Mouse (Mus musculus) limb, embryonic 10.5 days (tissue): ENCODE measurements around the gene Zfp513. TPM values are rescaled to one million over a fixed set of nuclear protein-coding genes. Genes with fewer than 3 reads are reported as not detected.

Experiments
- DNase-seq: peaks from one replicate; pipeline ENCODE4 v3.0.0-alpha.2; 2017; ENCODE audit warnings: low spot score
- H3K27ac ChIP-seq: fragments of 300-500 bp; sonication (generic); 2 replicates; pipeline ENCODE4 v1.5.1; 2016; ENCODE audit warnings: mild to moderate bottlenecking
- H3K27me3 ChIP-seq: fragments of 300-500 bp; sonication (generic); 2 replicates; pipeline ENCODE4 v1.6.1; 2016; ENCODE audit warnings: low read depth, mild to moderate bottlenecking; ENCODE audit not compliant: poor library complexity, severe bottlenecking
- H3K36me3 ChIP-seq: fragments of 300-500 bp; sonication (generic); 2 replicates; pipeline ENCODE4 v1.6.1; 2016; ENCODE audit warnings: mild to moderate bottlenecking, moderate library complexity
- H3K4me1 ChIP-seq: fragments of 300-500 bp; sonication (generic); 2 replicates; pipeline ENCODE4 v1.6.1; 2016
- H3K4me3 ChIP-seq: fragments of 300-500 bp; sonication (generic); 2 replicates; pipeline ENCODE4 v1.5.1; 2016; ENCODE audit warnings: mild to moderate bottlenecking, moderate library complexity
- H3K9me3 ChIP-seq: fragments of 300-500 bp; sonication (generic); replicated peaks from 2 replicates; pipeline ENCODE4 v1.6.1; 2016; ENCODE audit warnings: mild to moderate bottlenecking
- WGBS: fragments of 180-500 bp; shearing (Covaris S2); methylation state at CpG from one replicate; pipeline ENCODE4 v1.1.7; 2016; 5-methylcytosine and 5-hydroxymethylcytosine counted together
- polyA plus RNA-seq: library from polyadenylated mRNA; unstranded; fragments of >200 nt; fragmentation: Nextera tagmentation; extraction: Ambion mirVana; gene quantifications from 2 replicates; pipeline ENCODE4 v1.2.1, GENCODE M21; 2016

Gene Zfp513
- polyA plus RNA-seq, 1 experiment from 2014 or later: 11.8 TPM

DNA sequence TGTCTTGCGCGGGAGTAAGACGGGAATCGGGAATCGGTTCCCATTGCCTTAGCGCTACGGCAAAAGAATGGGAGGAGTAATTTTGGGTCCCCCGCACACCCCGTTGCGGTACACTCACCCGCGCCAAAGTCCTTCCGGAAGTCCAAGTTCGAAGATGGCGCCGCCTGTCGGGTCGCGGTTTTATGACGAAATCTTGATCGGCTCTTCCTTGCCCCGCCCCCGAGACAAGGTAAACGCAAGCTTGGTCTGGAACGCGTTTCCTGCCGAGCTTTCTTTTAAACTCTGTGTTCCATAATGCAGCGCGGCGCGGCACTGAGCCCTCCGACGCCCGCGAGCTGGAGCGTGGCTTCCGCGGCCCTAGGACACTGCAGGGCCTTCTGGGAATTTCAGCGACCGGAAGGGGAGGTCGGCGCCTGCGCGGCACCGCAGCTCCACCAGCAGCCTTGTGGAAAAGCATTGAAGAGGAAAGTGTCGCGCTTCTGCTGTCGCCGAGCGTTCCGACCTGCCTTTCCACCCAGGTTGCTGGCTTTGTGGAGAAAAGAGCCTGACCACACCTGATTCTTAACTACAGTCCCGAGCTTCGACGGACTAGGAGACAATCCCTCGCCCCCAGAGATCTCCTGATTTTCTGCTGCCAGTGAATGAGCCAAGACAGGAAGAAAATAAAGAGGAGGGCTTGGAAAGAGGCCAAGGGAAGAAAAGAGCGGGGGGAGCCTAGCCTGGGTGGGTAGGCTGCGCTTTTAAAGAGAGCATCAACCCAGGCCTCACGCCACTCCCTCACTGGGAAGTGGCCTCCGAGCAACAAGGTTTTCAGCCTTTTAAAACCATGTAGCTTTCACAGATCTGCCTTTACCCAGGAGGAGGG is 22.1 kb downstream of the Zfp513 start, which contains the start of the genes Gm29609 and Gtf3c2:
TSS of gene Gm29609 (minus strand) at position 146 of the 865 bp plus-strand sequence.
TSS of gene Gtf3c2 (minus strand) at position 379 of the 865 bp plus-strand sequence.
- Histone ChIP-seq H3K27ac (peak within 1 kb of the TSS; percentile 92), H3K36me3 (peaks cover 27% of the 10 kb centered on the region), H3K4me3 (peak within 1 kb of the TSS; percentile 92), H3K4me1 (peaks cover 9% of the 10 kb centered on the region), H3K27me3 (no peaks in the 10 kb centered on the region), H3K9me3 (no peaks in the 10 kb centered on the region)
- peak; percentile 93 for DNase-seq
- under 1% methylated on average over 59 of the region's 59 CpGs for WGBS

DNA sequence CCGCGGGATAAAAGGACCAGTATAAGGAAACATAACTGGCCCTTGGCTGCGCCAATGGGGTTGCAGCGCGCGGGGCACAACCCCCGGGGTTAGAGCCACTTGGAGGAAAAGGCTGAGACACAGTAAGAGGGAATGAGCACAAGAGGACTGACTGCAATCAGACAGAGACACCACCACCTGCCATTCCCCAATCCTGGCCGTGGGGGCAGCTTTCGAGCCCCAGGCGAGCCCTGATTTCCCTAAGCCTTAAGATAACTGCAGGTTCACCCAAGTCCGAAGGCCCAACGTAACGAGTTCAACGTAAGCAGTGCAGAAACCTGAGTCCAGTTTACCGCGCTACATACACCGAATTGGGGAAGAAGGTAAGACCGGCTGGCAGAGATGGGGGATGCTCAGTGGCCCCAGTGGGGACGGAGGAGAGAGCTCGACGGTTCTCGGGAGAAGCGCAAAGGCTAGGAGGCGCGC is 22.8 kb downstream of the Zfp513 start:
- under 1% methylated on average over 25 of the region's 25 CpGs for WGBS
- Histone ChIP-seq H3K4me3 (peak overlapping the region; percentile 92), H3K36me3 (peaks cover 33% of the 10 kb centered on the region), H3K27ac (peak overlapping the region; percentile 92), H3K4me1 (peaks cover 9% of the 10 kb centered on the region), H3K27me3 (no peaks in the 10 kb centered on the region), H3K9me3 (no peaks in the 10 kb centered on the region)
- DNase-seq: peak; percentile 59

DNA sequence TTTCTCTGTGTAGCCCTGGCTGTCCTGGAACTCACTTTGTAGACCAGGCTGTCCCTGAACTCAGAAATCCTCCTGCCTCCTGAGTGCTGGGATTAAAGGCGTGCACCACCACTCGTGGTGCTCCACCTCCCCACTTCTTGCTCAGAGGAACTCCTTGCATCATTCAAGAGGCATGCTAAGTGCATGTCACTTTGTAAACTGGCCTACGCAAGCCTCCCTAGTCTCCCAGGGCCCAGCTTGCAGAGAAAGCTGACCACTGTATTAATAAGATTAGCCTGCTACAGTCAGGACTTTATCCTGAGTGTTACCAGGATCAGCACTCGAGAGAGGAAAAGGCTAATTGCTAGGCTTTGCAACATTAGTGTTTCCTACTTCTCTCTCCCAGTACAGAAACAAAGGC is 33.5 kb downstream of the Zfp513 start:
- peaks cover 97% of the 10 kb centered on the region for H3K36me3 ChIP-seq

DNA sequence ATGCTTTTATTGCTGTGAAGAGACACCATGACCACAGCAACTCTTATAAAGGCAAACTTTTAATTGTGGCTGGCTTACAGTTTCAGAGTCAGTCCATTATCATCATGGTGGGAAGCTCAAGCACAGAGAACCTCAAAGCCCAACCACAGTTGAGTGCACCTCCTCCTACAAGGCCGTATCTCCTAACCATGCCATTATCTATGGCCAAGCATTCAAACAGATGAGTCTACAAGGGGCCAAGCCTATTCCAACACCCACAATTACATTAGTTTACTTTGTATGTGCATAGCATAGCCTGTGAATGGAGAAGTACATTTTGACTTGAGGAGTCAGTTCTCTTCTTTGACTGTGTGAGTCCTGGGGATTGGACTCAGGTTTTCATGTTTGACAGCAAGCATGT is 37.2 kb downstream of the Zfp513 start:
- Histone ChIP-seq H3K27ac (no peak overlapping the region), H3K36me3 (peaks cover 100% of the 10 kb centered on the region), H3K27me3 (no peaks in the 10 kb centered on the region), H3K4me1 (no peaks in the 10 kb centered on the region), H3K9me3 (no peaks in the 10 kb centered on the region), H3K4me3 (no peak overlapping the region)
- DNase-seq: no peak
- 90% methylated on average over 1 of the region's 1 CpGs for WGBS

More for the DNA sequence above, 33.5 kb downstream of the Zfp513 start:
- 93% methylated on average over 4 of the region's 4 CpGs for WGBS
- Histone ChIP-seq H3K4me3 (no peak overlapping the region), H3K9me3 (no peaks in the 10 kb centered on the region), H3K27me3 (no peaks in the 10 kb centered on the region), H3K4me1 (no peaks in the 10 kb centered on the region), H3K27ac (no peak overlapping the region)
- DNase-seq: no peak

DNA sequence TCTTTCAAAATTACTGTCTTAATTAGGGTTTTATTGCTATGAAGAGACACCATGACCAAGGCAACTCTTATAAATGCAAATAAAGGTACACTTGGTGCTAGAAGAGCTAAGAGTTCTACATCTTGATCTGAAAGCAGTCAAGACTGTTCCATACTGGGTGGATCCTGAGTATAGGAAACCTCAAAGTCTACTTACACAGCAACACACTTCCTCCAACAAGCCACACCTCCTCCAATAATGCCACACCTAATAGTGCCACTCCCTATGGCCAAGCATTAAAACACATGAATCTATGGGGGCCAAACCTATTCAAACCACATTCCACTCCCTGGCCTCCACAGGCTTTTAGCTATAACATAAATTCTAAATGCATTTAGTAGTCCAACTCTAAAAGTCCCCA is 39.6 kb downstream of the Zfp513 start:
- no peaks in the 10 kb centered on the region for H3K4me1 ChIP-seq
- H3K4me3 ChIP-seq: no peak overlapping the region
- peaks cover 100% of the 10 kb centered on the region for H3K36me3 ChIP-seq

DNA sequence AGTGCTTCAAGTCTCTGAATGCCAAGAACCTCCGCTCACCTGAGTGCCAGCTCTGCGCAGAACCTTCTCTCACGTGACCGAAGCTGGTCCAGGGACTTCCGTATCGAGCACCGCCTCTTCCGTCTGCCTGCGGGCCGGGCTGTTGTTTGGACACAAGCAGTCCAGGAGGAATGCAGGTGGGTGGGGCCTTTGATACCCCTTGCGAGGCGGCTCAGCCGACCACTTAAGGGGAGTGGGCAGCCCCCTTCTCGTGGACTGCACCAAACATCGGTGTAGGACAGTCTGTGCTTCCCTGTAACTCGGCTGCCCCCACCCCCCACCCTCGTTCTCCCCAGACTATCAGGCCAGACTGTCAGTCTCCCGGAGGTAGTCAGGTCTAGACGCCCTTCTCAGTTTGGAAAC is 48.0 kb downstream of the Zfp513 start, which contains the start of gene Mpv17:
TSS of gene Mpv17 (minus strand) at position 100 of the 402 bp plus-strand sequence.
- Histone ChIP-seq H3K36me3 (peaks cover 54% of the 10 kb centered on the region), H3K27ac (peak within 1 kb of the TSS; percentile 86), H3K27me3 (no peaks in the 10 kb centered on the region), H3K4me3 (peak within 1 kb of the TSS; percentile 68), H3K4me1 (peaks cover 13% of the 10 kb centered on the region), H3K9me3 (no peaks in the 10 kb centered on the region)
- peak; percentile 87 for DNase-seq
- WGBS: under 1% methylated on average over 19 of the region's 19 CpGs

More for the DNA sequence above, 39.6 kb downstream of the Zfp513 start:
- Histone ChIP-seq H3K27ac (no peak overlapping the region), H3K27me3 (no peaks in the 10 kb centered on the region), H3K9me3 (no peaks in the 10 kb centered on the region)
- DNase-seq: no peak

DNA sequence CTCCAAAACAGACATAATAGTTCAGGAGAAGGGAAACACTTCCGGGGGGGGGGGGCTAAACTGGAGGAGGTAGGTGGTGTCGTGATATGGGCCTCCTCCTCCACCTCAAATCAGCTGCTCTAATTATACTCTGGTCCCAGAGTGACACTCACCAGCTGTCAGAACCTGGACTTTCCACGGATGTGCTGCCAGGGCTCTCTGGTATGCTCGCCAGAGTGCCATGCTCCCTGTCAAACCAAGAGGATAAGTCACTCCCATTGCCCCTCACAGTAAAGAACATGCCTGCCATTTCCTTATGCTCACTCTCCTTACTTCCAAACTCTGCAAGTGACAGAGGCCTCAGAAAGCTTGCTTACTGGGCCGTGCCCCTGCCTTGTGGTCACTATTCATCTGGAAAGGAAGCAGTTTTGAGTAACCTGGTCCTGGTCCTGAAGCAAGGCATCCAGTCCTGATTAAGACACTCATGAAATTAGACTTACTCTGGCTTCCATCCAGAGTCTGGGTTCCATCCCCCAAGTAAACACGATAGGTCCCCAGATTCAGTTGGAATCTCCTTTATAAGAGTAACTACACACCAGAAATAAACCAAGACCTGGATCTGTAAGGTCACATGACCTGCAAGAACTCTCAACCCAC is 48.5 kb downstream of the Zfp513 start:
- no peaks in the 10 kb centered on the region for H3K27me3 ChIP-seq
- 41% methylated on average over 6 of the region's 6 CpGs for WGBS
- H3K36me3 ChIP-seq: peaks cover 52% of the 10 kb centered on the region
- no peak for DNase-seq
- peak overlapping the region; percentile 86 for H3K27ac ChIP-seq
- no peaks in the 10 kb centered on the region for H3K9me3 ChIP-seq
- peak overlapping the region; percentile 68 for H3K4me3 ChIP-seq
- H3K4me1 ChIP-seq: peaks cover 13% of the 10 kb centered on the region

DNA sequence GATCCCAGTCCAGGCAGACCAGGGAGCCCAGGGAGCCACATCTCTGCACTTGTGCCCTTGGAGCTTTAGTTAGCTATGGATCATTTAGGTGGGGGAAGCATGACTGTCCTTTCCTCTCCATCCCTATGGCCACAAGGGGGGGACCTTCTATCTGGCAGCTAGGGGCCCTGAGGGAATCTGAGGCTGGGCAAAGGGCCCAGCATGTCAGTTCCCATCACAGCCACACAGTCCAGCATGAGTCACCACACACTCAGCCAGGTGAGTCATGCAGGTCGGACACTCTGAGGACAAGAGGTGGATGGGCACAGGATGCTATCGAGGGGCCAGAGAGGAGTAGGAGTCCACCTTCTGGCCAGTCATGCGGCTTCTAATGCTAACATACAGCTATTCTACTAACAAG is 50.4 kb downstream of the Zfp513 start:
- H3K4me1 ChIP-seq: peaks cover 13% of the 10 kb centered on the region
- DNase-seq: no peak
- no peak overlapping the region for H3K4me3 ChIP-seq
- no peaks in the 10 kb centered on the region for H3K27me3 ChIP-seq
- WGBS: 88% methylated on average over 3 of the region's 3 CpGs
- H3K9me3 ChIP-seq: no peaks in the 10 kb centered on the region
- H3K27ac ChIP-seq: no peak overlapping the region
- peaks cover 37% of the 10 kb centered on the region for H3K36me3 ChIP-seq

DNA sequence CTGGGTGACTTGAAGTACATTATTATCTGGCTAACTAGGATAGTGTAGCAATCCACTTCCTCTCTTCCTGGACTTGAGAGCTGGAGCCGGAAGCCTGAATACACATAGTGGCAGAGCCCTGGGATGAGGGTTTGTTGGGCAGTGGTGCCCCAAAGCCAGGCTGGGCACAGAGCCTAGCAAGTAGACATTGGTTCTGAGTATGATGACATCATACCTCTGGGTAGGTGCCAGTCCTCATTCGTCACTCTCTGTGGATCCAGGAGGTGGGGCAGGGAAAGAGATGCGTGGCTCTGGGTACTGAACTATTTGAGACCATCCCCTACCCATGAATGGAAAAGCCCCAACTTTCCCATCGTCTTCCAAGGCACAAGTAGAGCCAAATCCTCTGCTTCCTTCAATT is 52.3 kb downstream of the Zfp513 start:
- Histone ChIP-seq H3K27me3 (no peaks in the 10 kb centered on the region), H3K27ac (no peak overlapping the region), H3K4me1 (peaks cover 10% of the 10 kb centered on the region), H3K36me3 (peaks cover 35% of the 10 kb centered on the region), H3K4me3 (no peak overlapping the region), H3K9me3 (no peaks in the 10 kb centered on the region)
- WGBS: 86% methylated on average over 4 of the region's 4 CpGs
- no peak for DNase-seq

Other genes starting within 250 kb of the Zfp513 start
- gene Preb, start 241.9 kb downstream of the Zfp513 start, polyA plus RNA-seq: 139 and 142 TPM in 2 replicates
- gene Tcf23, start 233.6 kb downstream of the Zfp513 start, polyA plus RNA-seq: not detected in 2 replicates
- gene Atraid, start 154.0 kb downstream of the Zfp513 start, polyA plus RNA-seq: 51.8 and 69.7 TPM in 2 replicates
- 10.4 and 10.8 TPM in 2 replicates for gene Slc5a6, start 153.4 kb downstream of the Zfp513 start, polyA plus RNA-seq
- 63.1 and 71.3 TPM in 2 replicates for gene Cad, start 147.5 kb downstream of the Zfp513 start, polyA plus RNA-seq
- not detected in 2 replicates for gene Dnajc5g, start 96.0 kb downstream of the Zfp513 start, polyA plus RNA-seq
- gene Slc30a3, start 94.1 kb downstream of the Zfp513 start, polyA plus RNA-seq: 0.24 and 0.26 TPM in 2 replicates
- gene Trim54, start 85.6 kb downstream of the Zfp513 start, polyA plus RNA-seq: 0.23 TPM in 1 of 2 replicates, not detected in the other
- gene Ucn, start 63.5 kb downstream of the Zfp513 start, polyA plus RNA-seq: not detected in 2 replicates
- 54.2 and 66.0 TPM in 2 replicates for gene Mpv17, start 48.1 kb downstream of the Zfp513 start, polyA plus RNA-seq
- gene Gm29609, start 22.4 kb downstream of the Zfp513 start, polyA plus RNA-seq: 1.0 and 1.3 TPM in 2 replicates
- gene Gtf3c2, start 22.2 kb downstream of the Zfp513 start, polyA plus RNA-seq: 120 and 136 TPM in 2 replicates
- 128 and 140 TPM in 2 replicates for gene Snx17, start 9.1 kb downstream of the Zfp513 start, polyA plus RNA-seq
- 85.7 and 89.6 TPM in 2 replicates for gene Eif2b4, start 8.9 kb downstream of the Zfp513 start, polyA plus RNA-seq
- 189 and 210 TPM in 2 replicates for gene Ppm1g, start 18.4 kb upstream of the Zfp513 start, polyA plus RNA-seq
- 118 and 133 TPM in 2 replicates for gene Nrbp1, start 38.6 kb upstream of the Zfp513 start, polyA plus RNA-seq
- 0.40 and 0.48 TPM in 2 replicates for gene Gm9970, start 38.9 kb upstream of the Zfp513 start, polyA plus RNA-seq
- gene Krtcap3, start 49.4 kb upstream of the Zfp513 start, polyA plus RNA-seq: 18.3 and 26.7 TPM in 2 replicates
- gene Ift172, start 88.8 kb upstream of the Zfp513 start, polyA plus RNA-seq: 34.7 and 48.6 TPM in 2 replicates
- 69.0 and 70.6 TPM in 2 replicates for gene Fndc4, start 93.8 kb upstream of the Zfp513 start, polyA plus RNA-seq
- gene Gckr, start 95.1 kb upstream of the Zfp513 start, polyA plus RNA-seq: 0.31 TPM in 1 of 2 replicates, not detected in the other